Mouse (Mus musculus) olfactory bulb, adult 2 months (tissue): ENCODE data around the gene Inpp5a.

ENCODE experiments used
- CTCF ChIP-seq: fragments of 200-500 bp; IDR thresholded peaks from 2 replicates; pipeline ENCODE4 v1.5.1; 2012; ENCODE audit warnings: low read depth, mild to moderate bottlenecking, low read length, moderate library complexity; ENCODE audit not compliant: insufficient read depth
- POLR2A ChIP-seq: fragments of 200-500 bp; IDR thresholded peaks from 2 replicates; pipeline ENCODE4 v1.6.1; 2012; ENCODE audit warnings: mild to moderate bottlenecking, low read depth, low read length, moderate library complexity; ENCODE audit not compliant: insufficient read depth

DNA sequence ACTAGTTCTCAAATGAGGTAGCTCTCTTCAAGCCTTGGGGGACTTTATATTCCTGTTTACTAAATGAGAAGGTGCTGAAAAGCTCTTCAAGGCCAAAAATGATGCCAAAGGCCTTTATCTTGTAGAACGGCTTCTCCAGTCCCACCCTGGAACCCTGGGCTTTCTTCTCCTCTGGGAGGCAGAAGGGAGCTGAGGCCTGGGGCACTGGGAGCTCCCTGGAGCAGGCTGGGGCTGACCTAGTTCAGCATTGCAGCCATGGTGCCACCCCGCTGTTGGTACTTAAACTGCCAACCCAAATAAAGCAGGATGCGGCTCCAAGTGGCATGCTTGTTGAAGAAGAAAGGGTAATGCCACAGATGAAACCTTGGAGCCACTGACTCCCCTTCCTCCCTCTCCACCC lies 1.5 kb downstream of the Inpp5a start:
- TF ChIP-seq POLR2A (no peak), CTCF (no peak)
